ENCODE assay signal across 8 mouse cellular contexts in the genomic region with DNA sequence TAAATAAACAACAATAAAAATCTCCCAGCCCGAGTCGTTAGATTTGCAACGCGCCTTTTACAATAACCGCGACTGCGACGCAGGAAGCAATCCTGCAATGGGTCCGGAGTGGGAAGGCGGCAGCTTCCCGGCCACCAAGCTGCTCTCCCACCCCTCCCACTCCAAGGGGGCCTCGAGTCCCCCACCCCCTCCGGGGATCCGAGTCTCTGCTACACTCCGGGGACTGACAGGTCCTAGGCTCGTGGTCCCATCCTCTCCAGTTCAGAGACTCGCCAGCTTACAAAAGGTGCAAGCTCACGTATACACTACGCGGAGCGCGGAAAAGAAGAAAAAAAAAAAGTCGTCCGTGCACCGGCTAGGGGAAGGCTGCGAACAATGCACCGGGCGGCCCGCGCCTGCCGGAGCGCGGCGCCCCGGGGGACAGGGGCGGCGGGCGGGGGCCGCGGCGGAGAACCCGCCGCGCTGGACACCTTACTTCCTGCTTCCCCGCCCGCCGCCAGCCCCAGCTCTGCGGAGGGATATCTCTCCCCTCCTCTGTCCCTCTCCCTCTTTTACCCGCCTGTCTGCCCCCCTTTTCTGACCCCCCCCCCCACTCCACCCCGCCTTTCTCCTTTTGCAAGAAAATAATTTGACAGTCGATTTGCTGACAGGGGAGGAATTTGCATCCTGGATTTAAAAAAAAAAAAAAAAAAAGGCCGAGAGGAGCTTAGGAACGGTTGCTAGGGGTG.
DNase-seq lines count a peak whose midpoint lies in the region; ATAC-seq and TF ChIP-seq lines count a peak whose summit lies in the region.

No protein-coding gene starts in this region.

- peak overlapping the region; percentile 76 for H3K9ac ChIP-seq in intestine, embryonic 15.5 days
- peak overlapping the region; percentile 78 for H3K9ac ChIP-seq in lung, embryonic 14.5 days

- H3K4me2 ChIP-seq in intestine, embryonic 15.5 days (replicated peaks): peak overlapping the region; percentile 87
- H3K4me2 ChIP-seq in lung, embryonic 14.5 days: peak overlapping the region; percentile 90

- peak overlapping the region; percentile 53; the same call in 1 of the 2 replicates for H3K27ac ChIP-seq in brown adipose tissue, adult 24 weeks (replicated peaks; ENCODE audit: low read depth, low read length)
- H3K27ac ChIP-seq in intestine, embryonic 15.5 days: peak overlapping the region; percentile 98
- peak overlapping the region; percentile 99 for H3K27ac ChIP-seq in lung, embryonic 14.5 days (ENCODE audit: low read depth)

- H3K27me3 ChIP-seq in intestine, embryonic 15.5 days (replicated peaks): no peaks in the 10 kb centered on the region
- H3K27me3 ChIP-seq in lung, embryonic 14.5 days (ENCODE audit: insufficient read depth, low read length): no peaks in the 10 kb centered on the region

- H3K4me1 ChIP-seq in brown adipose tissue, adult 24 weeks (ENCODE audit: control insufficient read depth, insufficient read depth, insufficient read length, low read length): no peaks in the 10 kb centered on the region
- H3K4me1 ChIP-seq in intestine, embryonic 15.5 days (replicated peaks): peaks cover 28% of the 10 kb centered on the region; the same call in 1 of the 2 replicates
- H3K4me1 ChIP-seq in lung, embryonic 14.5 days (ENCODE audit: insufficient read depth): peaks cover 31% of the 10 kb centered on the region

- DNase-seq in urinary bladder, postnatal 14 days (ENCODE audit: low spot score): peak; percentile 76
- DNase-seq in urinary bladder, postnatal 36 days (ENCODE audit: low spot score in 2 of 2): no peak
- DNase-seq in forelimb bud, embryonic 11.5 days (ENCODE audit: low read depth, low spot score): peak; percentile 60
- peak; percentile 83 for DNase-seq in lung, embryonic 14.5 days
- peak; percentile 43 for DNase-seq in ovary, postnatal 14 days (ENCODE audit: low spot score)
- DNase-seq in urinary bladder, postnatal 4 days (ENCODE audit: low spot score in 2 of 2): peak; percentile 70 to 80

- peak overlapping the region; percentile 67 for H3K4me3 ChIP-seq in brown adipose tissue, adult 24 weeks (ENCODE audit: insufficient read depth, low read depth, low read length)
- H3K4me3 ChIP-seq in intestine, embryonic 15.5 days (replicated peaks): peak overlapping the region; percentile 62
- H3K4me3 ChIP-seq in lung, embryonic 14.5 days (ENCODE audit: low read depth, low read length): peak overlapping the region; percentile 67

- no peaks in the 10 kb centered on the region for H3K36me3 ChIP-seq in intestine, embryonic 15.5 days
- H3K36me3 ChIP-seq in lung, embryonic 14.5 days (ENCODE audit: insufficient read depth): no peaks in the 10 kb centered on the region

- no peak for TF ChIP-seq CTCF in lung, embryonic 14.5 days (IDR thresholded peaks at IDR 0.05; ENCODE audit: low read depth)

- no peaks in the 10 kb centered on the region for H3K9me3 ChIP-seq in intestine, embryonic 15.5 days
- H3K9me3 ChIP-seq in lung, embryonic 14.5 days (ENCODE audit: low read depth, low read length): no peaks in the 10 kb centered on the region

- WGBS in intestine, embryonic 15.5 days: under 1% methylated on average over 51 of the region's 53 CpGs
- 1% methylated on average over 52 of the region's 53 CpGs for WGBS in lung, embryonic 14.5 days

- ATAC-seq in intestine, embryonic 15.5 days: peak; percentile 54
- peak; percentile 50 for ATAC-seq in lung, embryonic 14.5 days (ENCODE audit: insufficient read depth)

Comparison
In these comparisons a context has a peak if more than half of its experiments do, and no peak if none do; other contexts are left out.
1. DNase-seq: peak in urinary bladder, postnatal 14 days (single experiment), forelimb bud, embryonic 11.5 days (single experiment), lung, embryonic 14.5 days (single experiment), ovary, postnatal 14 days (single experiment) and urinary bladder, postnatal 4 days (2 of 2); none in urinary bladder, postnatal 36 days (0 of 2).
2. Peak in every context shown above with its lines, with median percentiles within 50 percentile points of each other: H3K27ac ChIP-seq and H3K4me3 ChIP-seq.